Mouse (Mus musculus) olfactory bulb, adult 2 months (tissue): ENCODE data around the gene Dph5.

Experiments
- CTCF ChIP-seq: fragments of 200-500 bp; IDR thresholded peaks from 2 replicates; pipeline ENCODE4 v1.5.1; 2012; ENCODE audit warnings: low read depth, mild to moderate bottlenecking, low read length, moderate library complexity; ENCODE audit not compliant: insufficient read depth
- POLR2A ChIP-seq: fragments of 200-500 bp; IDR thresholded peaks from 2 replicates; pipeline ENCODE4 v1.6.1; 2012; ENCODE audit warnings: mild to moderate bottlenecking, low read depth, low read length, moderate library complexity; ENCODE audit not compliant: insufficient read depth

GRCm38 (mm10) chr3:115957223-115957622, 69.6 kb downstream of the Dph5 start:
- no peak for TF ChIP-seq POLR2A
- no peak for TF ChIP-seq CTCF
